In the genomic region with DNA sequence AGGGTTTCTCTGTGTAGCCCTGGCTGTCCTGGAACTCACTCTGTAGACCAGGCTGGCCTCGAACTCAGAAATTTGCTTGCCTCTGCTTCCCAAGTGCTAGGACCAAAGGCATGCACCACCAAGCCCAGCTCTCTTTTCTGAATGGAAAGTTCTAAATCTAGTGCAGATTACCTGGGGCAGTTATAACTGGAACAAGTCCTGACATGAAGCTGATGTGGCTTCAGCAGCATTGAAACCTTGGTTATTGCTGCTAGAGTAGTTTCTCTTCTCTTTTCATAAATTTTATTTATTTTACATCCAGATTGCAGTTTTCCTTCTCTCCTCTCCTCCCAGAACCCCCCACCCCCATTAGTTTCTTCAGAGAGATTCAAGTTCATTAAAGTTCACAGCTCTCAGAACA, we compare ENCODE assay signal across 28 mouse cellular contexts. TPM values are rescaled to one million over a fixed set of nuclear protein-coding genes. Genes with fewer than 3 reads are reported as not detected.
DNase-seq lines count a peak whose midpoint lies in the region; ATAC-seq and TF ChIP-seq lines count a peak whose summit lies in the region.
"Had no signal": no experiment of that assay in that cellular context is flagged by ENCODE, and none has a peak within 500 bp of the region (broad histone marks: within the 10 kb centered on the region; RNA-seq: fewer than 3 reads in every experiment).

No protein-coding gene starts in this region.

- no peak for ATAC-seq in intestine, postnatal 0 days
- ATAC-seq in intestine, embryonic 16.5 days: no peak
- no peak for ATAC-seq in megakaryocyte progenitor cell, adult 5-6 weeks (replicated peaks; ENCODE audit: poor library complexity)
- ATAC-seq: activated CD4-positive, CD25-positive, alpha-beta regulatory T cell, adult 4 months; CD4-positive, CD25-positive, alpha-beta regulatory T cell, adult 4 months; forebrain, embryonic 13.5 days; forebrain, embryonic 16.5 days; hindbrain, embryonic 16.5 days; intestine, embryonic 15.5 days had no signal

- no peak overlapping the region for H3K4me2 ChIP-seq in intestine, postnatal 0 days (replicated peaks; ENCODE audit: low read depth)
- H3K4me2 ChIP-seq in intestine, embryonic 16.5 days (ENCODE audit: low read depth, low read length): no peak overlapping the region
- H3K4me2 ChIP-seq: embryonic facial prominence, embryonic 12.5 days; forebrain, embryonic 13.5 days; heart, embryonic 12.5 days; heart, embryonic 15.5 days; hindbrain, embryonic 13.5 days; intestine, embryonic 15.5 days had no signal

- no peak overlapping the region for H3K9ac ChIP-seq in intestine, postnatal 0 days (ENCODE audit: low read depth, low read length)
- H3K9ac ChIP-seq in intestine, embryonic 16.5 days (ENCODE audit: low read depth, low read length): no peak overlapping the region
- H3K9ac ChIP-seq: embryonic facial prominence, embryonic 12.5 days; forebrain, embryonic 13.5 days; heart, embryonic 12.5 days; heart, embryonic 15.5 days; hindbrain, embryonic 13.5 days; intestine, embryonic 15.5 days had no signal

- 100% methylated on average over 1 of the region's 1 CpGs for WGBS in intestine, postnatal 0 days
- 85% methylated on average over 1 of the region's 1 CpGs for WGBS in intestine, embryonic 16.5 days

- H3K27ac ChIP-seq in intestine, postnatal 0 days (ENCODE audit: low read depth, low read length): peak overlapping the region; percentile 50; the same call in 1 of the 2 replicates
- H3K27ac ChIP-seq in intestine, embryonic 16.5 days (ENCODE audit: low read length): no peak overlapping the region
- peak overlapping the region; percentile 34 for H3K27ac ChIP-seq in embryonic fibroblast, embryonic 13.5 days (ENCODE audit: insufficient read depth, low read length)
- H3K27ac ChIP-seq: embryonic facial prominence, embryonic 12.5 days; forebrain, embryonic 10.5 days; forebrain, embryonic 13.5 days; heart, embryonic 15.5 days; hindbrain, embryonic 10.5 days; hindbrain, embryonic 13.5 days; intestine, embryonic 15.5 days had no signal

- peaks cover 8% of the 10 kb centered on the region; the same call in 1 of the 2 replicates for H3K36me3 ChIP-seq in intestine, postnatal 0 days (ENCODE audit: control insufficient read depth, insufficient read depth)
- no peaks in the 10 kb centered on the region for H3K36me3 ChIP-seq in intestine, embryonic 16.5 days (ENCODE audit: control insufficient read depth, insufficient read depth, low read length)
- peaks cover 9% of the 10 kb centered on the region for H3K36me3 ChIP-seq in E14TG2a.4 (ENCODE audit: insufficient read depth, low read length)
- H3K36me3 ChIP-seq: intestine, embryonic 15.5 days had no signal

- no peak for TF ChIP-seq POLR2A in embryonic fibroblast, embryonic 13.5 days (IDR thresholded peaks at IDR 0.05; ENCODE audit: low read depth, low read length)

- H3K4me3 ChIP-seq in intestine, postnatal 0 days (ENCODE audit: low read depth, low read length): no peak overlapping the region
- no peak overlapping the region for H3K4me3 ChIP-seq in intestine, embryonic 16.5 days (ENCODE audit: low read length)
- peak overlapping the region; percentile 62 for H3K4me3 ChIP-seq in E14TG2a.4 (replicated peaks; ENCODE audit: low read length)
- no peak overlapping the region for H3K4me3 ChIP-seq in embryonic fibroblast, embryonic 13.5 days (ENCODE audit: insufficient read depth, low read length)
- H3K4me3 ChIP-seq: embryonic facial prominence, embryonic 12.5 days; forebrain, embryonic 10.5 days; forebrain, embryonic 13.5 days; heart, embryonic 12.5 days; heart, embryonic 15.5 days; hindbrain, embryonic 10.5 days; hindbrain, embryonic 13.5 days; intestine, embryonic 15.5 days had no signal

- no peak for TF ChIP-seq CTCF in intestine, postnatal 0 days (IDR thresholded peaks at IDR 0.05; ENCODE audit: low read depth)
- TF ChIP-seq CTCF in E14TG2a.4 (conservative IDR thresholded peaks at IDR 0.05; ENCODE audit: low read length): no peak
- no peak for TF ChIP-seq CTCF in embryonic fibroblast, embryonic 13.5 days (IDR thresholded peaks at IDR 0.05; ENCODE audit: borderline replicate concordance, insufficient read depth, low read length)

- DNase-seq in A20 (ENCODE audit: low read depth, low spot score): peak; percentile 29
- no peak for DNase-seq in frontal cortex, adult 2 months (ENCODE audit: extremely low spot score in 1 of 2, low spot score in 1 of 2)
- DNase-seq: adrenal gland, adult 8-10 months; adrenal gland, postnatal 36 days; cerebellum, adult 18-20 months; cerebellum, adult 9-10 months; cerebellum, postnatal 14 days; gastrocnemius, postnatal 25 days; heart, adult 18-20 months; heart, postnatal 10 days; heart, postnatal 36 days had no signal

- H3K9me3 ChIP-seq in intestine, postnatal 0 days (ENCODE audit: control insufficient read depth): no peaks in the 10 kb centered on the region
- no peaks in the 10 kb centered on the region for H3K9me3 ChIP-seq in intestine, embryonic 16.5 days (ENCODE audit: control insufficient read depth, low read length)
- no peaks in the 10 kb centered on the region for H3K9me3 ChIP-seq in E14TG2a.4 (ENCODE audit: low read length)
- H3K9me3 ChIP-seq: embryonic facial prominence, embryonic 12.5 days; forebrain, embryonic 13.5 days; heart, embryonic 12.5 days; heart, embryonic 15.5 days; hindbrain, embryonic 10.5 days; hindbrain, embryonic 13.5 days; intestine, embryonic 15.5 days had no signal

- no peaks in the 10 kb centered on the region for H3K4me1 ChIP-seq in intestine, postnatal 0 days (replicated peaks; ENCODE audit: control insufficient read depth, insufficient read depth, low read length)
- H3K4me1 ChIP-seq in intestine, embryonic 16.5 days (ENCODE audit: control insufficient read depth, insufficient read depth, low read length): no peaks in the 10 kb centered on the region
- peaks cover 37% of the 10 kb centered on the region for H3K4me1 ChIP-seq in E14TG2a.4 (replicated peaks; ENCODE audit: low read depth, low read length)
- H3K4me1 ChIP-seq in embryonic fibroblast, embryonic 13.5 days (ENCODE audit: control insufficient read depth, insufficient read depth, low read length): no peaks in the 10 kb centered on the region
- H3K4me1 ChIP-seq: embryonic facial prominence, embryonic 12.5 days; forebrain, embryonic 10.5 days; forebrain, embryonic 13.5 days; hindbrain, embryonic 10.5 days; hindbrain, embryonic 13.5 days; intestine, embryonic 15.5 days had no signal

- H3K27me3 ChIP-seq in intestine, postnatal 0 days (replicated peaks; ENCODE audit: control insufficient read depth, insufficient read depth, low read length): no peaks in the 10 kb centered on the region
- H3K27me3 ChIP-seq in intestine, embryonic 16.5 days (replicated peaks; ENCODE audit: control insufficient read depth, insufficient read depth, low read length): no peaks in the 10 kb centered on the region
- no peaks in the 10 kb centered on the region for H3K27me3 ChIP-seq in E14TG2a.4 (ENCODE audit: insufficient read depth, low read length)
- H3K27me3 ChIP-seq: embryonic facial prominence, embryonic 12.5 days; forebrain, embryonic 13.5 days; heart, embryonic 12.5 days; heart, embryonic 15.5 days; hindbrain, embryonic 13.5 days; intestine, embryonic 15.5 days had no signal

RNA-seq across cellular contexts. Expression of a gene that starts 14.4 kb away (rescaled TPM):
- polyA plus RNA-seq in intestine, postnatal 0 days (2015; fragmentation: Nextera tagmentation; extraction: Ambion mirVana): 11.5 and 14.3 TPM in 2 replicates
- polyA plus RNA-seq in intestine, embryonic 16.5 days (2015; fragmentation: Nextera tagmentation; extraction: Ambion mirVana): 17.9 and 20.7 TPM in 2 replicates
- polyA plus RNA-seq in embryonic fibroblast, embryonic 13.5 days (2011; ENCODE audit: insufficient read length, low read depth, missing spikeins): 39.8 and 52.3 TPM in 2 replicates
- polyA plus RNA-seq in frontal cortex, adult 2 months (2012; rRNA removed): 53.9 and 65.6 TPM in 2 replicates
- total RNA-seq in megakaryocyte progenitor cell, adult 5-6 weeks (2015): 82.2 and 101 TPM in 2 replicates
- total RNA-seq in megakaryocyte progenitor cell, adult 5-6 weeks (2017): 40.6 and 59.9 TPM in 2 replicates
